Mouse (Mus musculus) stomach, postnatal 0 days (tissue): ENCODE measurements around the gene Sepsecs.

ENCODE experiments used
- CTCF ChIP-seq: IDR thresholded peaks from 2 replicates; pipeline ENCODE4 v1.5.1; 2016; ENCODE audit warnings: antibody characterized with exemption, low read depth, mild to moderate bottlenecking, moderate library complexity
- EP300 ChIP-seq: optimal IDR thresholded peaks from 2 replicates; pipeline ENCODE3; 2016; ENCODE audit warnings: antibody characterized with exemption

DNA sequence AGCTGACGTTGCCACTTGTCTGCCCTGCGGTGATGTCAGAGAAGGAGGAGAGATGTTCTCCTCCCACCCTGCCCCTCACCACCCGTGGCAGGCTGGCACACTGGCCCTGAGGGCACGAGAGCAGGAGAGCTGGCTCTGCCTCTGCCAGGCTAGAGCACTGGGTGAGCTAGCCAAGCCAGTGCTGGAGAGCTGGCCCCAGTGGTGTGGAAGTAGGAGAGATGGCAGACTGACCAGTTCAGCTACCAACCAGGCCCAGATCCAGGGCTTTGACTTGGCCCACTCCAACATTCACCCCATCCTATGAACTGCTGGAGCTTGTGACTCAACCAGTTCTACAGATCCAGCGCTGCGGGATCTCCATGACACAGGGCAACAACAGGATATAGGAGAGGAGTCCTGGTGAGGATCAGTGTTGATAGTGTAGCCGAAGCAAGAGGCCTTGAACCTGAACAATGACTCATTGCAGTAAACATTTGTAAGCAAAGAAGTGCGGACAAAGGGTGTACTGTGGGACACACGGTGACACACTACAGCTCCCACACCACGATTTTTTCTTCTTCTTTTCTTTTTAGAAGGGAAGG is 58.1 kb downstream of the Sepsecs start:
- no peak for TF ChIP-seq CTCF
- TF ChIP-seq EP300, result no peak
